Mouse (Mus musculus): ENCODE data around the gene Gm49322. TPM values are rescaled to one million over a fixed set of nuclear protein-coding genes. Genes with fewer than 3 reads are reported as not detected.
"Not testable (repeated sequence)": the region's sequence is repeated elsewhere in the genome, so short reads cannot be mapped to it uniquely, and the experiment has no call there.

Gm49322 gene
- polyA plus RNA-seq, 1 experiment = 2.4 TPM

- no peaks in the 10 kb centered on the region; the same call in 1 of the 2 replicates for H3K4me1 ChIP-seq (ENCODE audit: control insufficient read depth, insufficient read depth, low read length)
- H3K27ac ChIP-seq (ENCODE audit: control insufficient read depth, insufficient read depth, low read depth, low read length, poor library complexity) = no peak overlapping the region
- TF ChIP-seq POLR2A (IDR thresholded peaks at IDR 0.05; ENCODE audit: borderline replicate concordance, control insufficient read depth, low read depth, low read length) (no peak), CTCF (IDR thresholded peaks at IDR 0.05; ENCODE audit: control insufficient read depth, insufficient read depth, low read length) (no peak)
- WGBS = 85% methylated on average over 10 of the region's 10 CpGs
- H3K4me3 ChIP-seq (replicated peaks; ENCODE audit: control insufficient read depth, low read depth, low read length) = no peak overlapping the region
Measured at GRCm38 (mm10) chr10:80646936-80647335, 41.1 kb downstream of the Gm49322 start.

DNA sequence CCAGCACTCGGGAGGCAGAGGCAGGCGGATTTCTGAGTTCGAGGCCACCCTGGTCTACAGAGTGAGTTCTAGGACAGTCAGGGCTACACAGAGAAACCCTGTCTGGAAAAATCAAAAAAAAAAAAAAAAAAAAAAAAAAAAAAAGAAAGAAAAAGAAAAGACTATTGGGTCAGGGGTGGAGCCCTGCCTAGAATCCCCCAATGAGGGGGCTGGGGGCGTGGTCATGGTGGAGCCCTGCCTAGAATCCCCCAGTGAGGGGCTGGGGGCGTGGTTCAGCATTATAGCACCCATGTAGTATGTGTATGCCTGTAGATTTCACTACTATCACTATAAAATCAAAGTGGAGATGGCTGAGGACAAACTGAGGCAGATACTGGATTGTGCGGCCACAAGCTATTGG is 44.1 kb downstream of the Gm49322 start:
- 84% methylated on average over 6 of the region's 6 CpGs for WGBS
- H3K4me3 ChIP-seq (replicated peaks; ENCODE audit: control insufficient read depth, low read depth, low read length); H3K4me1 ChIP-seq (ENCODE audit: control insufficient read depth, insufficient read depth, low read length); H3K27ac ChIP-seq (ENCODE audit: control insufficient read depth, insufficient read depth, low read depth, low read length, poor library complexity): not testable (repeated sequence)

DNA sequence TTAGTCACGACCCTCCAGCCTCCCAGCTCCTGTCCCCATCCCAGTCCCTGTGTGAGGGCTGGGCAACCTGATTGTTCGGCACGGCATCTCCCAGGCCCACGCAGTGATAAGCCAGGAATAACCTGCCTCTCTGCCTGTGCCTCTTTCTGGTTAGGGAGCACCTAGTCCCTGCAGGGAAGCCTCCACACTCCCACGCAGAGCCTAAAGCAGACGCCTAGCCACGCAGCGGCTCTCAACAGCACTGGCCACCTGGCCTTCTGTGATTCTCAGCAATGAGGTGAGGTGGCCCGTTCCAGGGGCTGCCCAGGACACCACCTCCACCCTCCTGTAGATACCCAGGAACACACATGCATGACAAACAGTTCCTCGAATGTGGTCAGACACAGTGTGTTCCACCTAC is 44.6 kb downstream of the Gm49322 start:
- no peaks in the 10 kb centered on the region; the same call in 1 of the 2 replicates for H3K4me1 ChIP-seq (ENCODE audit: control insufficient read depth, insufficient read depth, low read length)
- no peak for TF ChIP-seq POLR2A (IDR thresholded peaks at IDR 0.05; ENCODE audit: borderline replicate concordance, control insufficient read depth, low read depth, low read length)
- H3K4me3 ChIP-seq (replicated peaks; ENCODE audit: control insufficient read depth, low read depth, low read length) = no peak overlapping the region
- 88% methylated on average over 10 of the region's 10 CpGs for WGBS
- no peak overlapping the region for H3K27ac ChIP-seq (ENCODE audit: control insufficient read depth, insufficient read depth, low read depth, low read length, poor library complexity)

- H3K4me1 ChIP-seq (ENCODE audit: control insufficient read depth, insufficient read depth, low read length) = peaks cover 4% of the 10 kb centered on the region
- WGBS = 71% methylated on average over 6 of the region's 6 CpGs
- H3K4me3 ChIP-seq (replicated peaks; ENCODE audit: control insufficient read depth, low read depth, low read length) = no peak overlapping the region
- no peak overlapping the region for H3K27ac ChIP-seq (ENCODE audit: control insufficient read depth, insufficient read depth, low read depth, low read length, poor library complexity)
- no peak for TF ChIP-seq CTCF (IDR thresholded peaks at IDR 0.05; ENCODE audit: control insufficient read depth, insufficient read depth, low read length)
- TF ChIP-seq POLR2A (IDR thresholded peaks at IDR 0.05; ENCODE audit: borderline replicate concordance, control insufficient read depth, low read depth, low read length) = no peak
Measured at GRCm38 (mm10) chr10:80653156-80653720, 47.4 kb downstream of the Gm49322 start.

DNA sequence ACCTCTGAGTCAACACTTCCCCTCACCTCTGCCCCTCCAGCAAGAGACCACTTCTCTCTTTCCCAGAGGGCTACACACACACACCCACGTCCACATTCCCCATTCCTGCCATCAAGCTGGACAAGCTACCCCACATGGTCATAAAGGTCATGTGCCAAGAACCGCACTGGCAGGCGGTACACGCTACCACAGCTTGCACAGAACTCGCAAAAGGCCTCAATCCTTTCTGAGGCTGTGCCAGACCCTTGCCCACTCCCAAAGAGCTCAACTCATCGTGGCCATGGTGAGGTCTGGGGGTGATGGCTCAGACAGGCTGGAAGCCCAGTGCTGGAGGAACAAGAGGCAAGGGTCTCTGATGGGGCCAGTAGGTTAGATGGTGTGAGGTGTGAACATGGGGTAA is 49.0 kb downstream of the Gm49322 start:
- WGBS = 75% methylated on average over 6 of the region's 6 CpGs
- H3K27ac ChIP-seq (ENCODE audit: control insufficient read depth, insufficient read depth, low read depth, low read length, poor library complexity) = no peak overlapping the region

DNA sequence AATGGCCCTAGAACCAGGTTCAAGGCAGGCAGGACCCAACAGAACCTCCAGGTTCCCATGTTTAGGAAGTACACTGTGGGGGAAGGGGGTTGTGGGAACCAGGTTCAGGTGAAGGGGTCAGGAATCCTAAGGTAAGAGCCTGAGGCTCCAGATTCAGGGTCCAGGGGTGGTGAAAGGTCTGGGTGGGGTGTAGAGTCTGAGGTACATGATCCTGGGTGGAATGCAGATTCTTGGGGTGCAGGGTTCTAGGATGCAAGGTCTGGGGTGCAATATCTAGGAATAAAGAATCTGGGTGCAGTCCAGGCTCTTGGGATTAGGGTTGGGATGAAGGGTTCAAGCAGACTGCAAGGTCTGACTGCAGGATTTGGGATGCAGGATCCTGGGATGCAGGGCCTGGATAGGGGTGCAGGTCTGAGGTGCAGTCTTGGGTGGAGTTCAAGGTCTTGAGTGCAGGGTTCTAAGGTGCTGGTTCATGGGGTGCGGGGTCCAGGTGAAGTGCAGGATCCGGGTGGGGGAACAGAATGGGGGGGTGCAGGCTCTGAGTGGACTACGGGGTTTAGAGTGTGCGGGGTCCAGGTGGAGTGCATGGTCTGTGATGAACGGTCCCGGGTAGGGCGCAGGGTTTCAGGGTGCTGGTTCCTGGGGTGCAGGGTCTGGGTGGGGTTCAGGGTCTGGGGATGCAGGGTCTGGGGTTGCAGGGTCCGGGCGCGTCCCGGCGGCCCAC is 49.7 kb downstream of the Gm49322 start:
- peaks cover 6% of the 10 kb centered on the region for H3K4me1 ChIP-seq (ENCODE audit: control insufficient read depth, insufficient read depth, low read length)
- under 1% methylated on average over 12 of the region's 12 CpGs for WGBS

More for the DNA sequence above, 49.0 kb downstream of the Gm49322 start:
- Histone ChIP-seq H3K4me1 (ENCODE audit: control insufficient read depth, insufficient read depth, low read length) (peaks cover 6% of the 10 kb centered on the region), H3K4me3 (replicated peaks; ENCODE audit: control insufficient read depth, low read depth, low read length) (no peak overlapping the region)
- TF ChIP-seq POLR2A (IDR thresholded peaks at IDR 0.05; ENCODE audit: borderline replicate concordance, control insufficient read depth, low read depth, low read length) = no peak
- TF ChIP-seq CTCF (IDR thresholded peaks at IDR 0.05; ENCODE audit: control insufficient read depth, insufficient read depth, low read length) = no peak

DNA sequence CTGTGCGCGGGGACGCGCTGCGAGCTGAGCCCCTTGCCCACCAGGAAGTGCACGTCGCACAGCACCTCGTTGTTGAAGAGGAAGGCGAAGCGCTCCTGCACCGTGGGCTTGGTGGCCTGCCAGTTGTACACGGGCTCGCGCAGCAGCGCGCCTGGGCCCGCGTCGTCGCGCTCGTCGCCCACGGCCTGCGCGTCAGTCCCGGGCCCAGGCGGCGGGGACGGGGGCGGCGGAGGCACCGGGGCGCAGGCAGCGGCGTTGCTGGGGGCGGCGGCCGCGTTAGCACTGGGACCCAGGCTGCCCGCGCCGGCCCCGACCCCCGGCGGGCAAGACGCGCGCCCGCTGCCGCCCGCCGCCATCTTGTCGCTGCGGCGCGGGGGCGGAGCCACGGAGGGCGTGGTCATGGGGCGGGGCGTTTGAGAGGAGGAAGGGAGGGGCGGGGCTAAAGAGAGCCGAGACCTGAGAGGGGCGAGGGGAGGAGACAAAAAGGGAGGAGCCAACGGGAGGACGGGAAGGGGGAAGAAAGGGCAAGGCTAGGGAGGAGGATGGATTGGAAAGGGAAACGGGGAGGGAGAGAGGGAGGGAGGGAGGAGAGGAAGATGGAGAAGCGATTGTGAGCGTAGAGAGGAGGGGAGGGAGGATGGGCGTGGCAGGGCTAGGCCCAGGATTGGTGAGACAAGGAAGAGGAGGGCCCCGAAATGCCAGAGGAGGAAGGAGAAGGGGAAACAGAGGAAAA is 50.5 kb downstream of the Gm49322 start:
- WGBS = under 1% methylated on average over 71 of the region's 72 CpGs
- peak overlapping the region; percentile 94 for H3K4me3 ChIP-seq (replicated peaks; ENCODE audit: control insufficient read depth, low read depth, low read length)
- H3K27ac ChIP-seq (ENCODE audit: control insufficient read depth, insufficient read depth, low read depth, low read length, poor library complexity) = peak overlapping the region; percentile 36
- TF ChIP-seq CTCF (IDR thresholded peaks at IDR 0.05; ENCODE audit: control insufficient read depth, insufficient read depth, low read length) (no peak), POLR2A (IDR thresholded peaks at IDR 0.05; ENCODE audit: borderline replicate concordance, control insufficient read depth, low read depth, low read length) (no peak; the same call in 1 of the 2 replicates)
- peaks cover 6% of the 10 kb centered on the region for H3K4me1 ChIP-seq (ENCODE audit: control insufficient read depth, insufficient read depth, low read length)

More for the DNA sequence above, 49.7 kb downstream of the Gm49322 start:
- TF ChIP-seq CTCF (IDR thresholded peaks at IDR 0.05; ENCODE audit: control insufficient read depth, insufficient read depth, low read length) = no peak
- TF ChIP-seq POLR2A (IDR thresholded peaks at IDR 0.05; ENCODE audit: borderline replicate concordance, control insufficient read depth, low read depth, low read length) = no peak
- H3K4me3 ChIP-seq (replicated peaks; ENCODE audit: control insufficient read depth, low read depth, low read length) = peak overlapping the region; percentile 94
- H3K27ac ChIP-seq (ENCODE audit: control insufficient read depth, insufficient read depth, low read depth, low read length, poor library complexity) = peak overlapping the region; percentile 36

GRCm38 (mm10) chr10:80656863-80657623 is 51.2 kb downstream of the Gm49322 start, which contains the start of gene Btbd2:
Btbd2 (minus strand) TSS chr10:80657071.
- Histone ChIP-seq H3K4me1 (ENCODE audit: control insufficient read depth, insufficient read depth, low read length) (peaks cover 6% of the 10 kb centered on the region), H3K27ac (ENCODE audit: control insufficient read depth, insufficient read depth, low read depth, low read length, poor library complexity) (peak within 1 kb of the TSS; percentile 36), H3K4me3 (replicated peaks; ENCODE audit: control insufficient read depth, low read depth, low read length) (peak within 1 kb of the TSS; percentile 94)
- WGBS = 43% methylated on average over 15 of the region's 15 CpGs
- TF ChIP-seq POLR2A (IDR thresholded peaks at IDR 0.05; ENCODE audit: borderline replicate concordance, control insufficient read depth, low read depth, low read length) (0 out of 2 replicates have a peak, but pooled peaks have one; percentile 9), CTCF (IDR thresholded peaks at IDR 0.05; ENCODE audit: control insufficient read depth, insufficient read depth, low read length) (no peak)

All from bone marrow, adult 2 months (tissue).